Mouse (Mus musculus) adrenal gland, adult (tissue): ENCODE results near the gene Scp2.
"Not testable (repeated sequence)": the region's sequence is repeated elsewhere in the genome, so short reads cannot be mapped to it uniquely, and the experiment has no call there.

ENCODE experiments used
- DNase-seq, 2 experiments: peaks; one replicate each; pipeline ENCODE4 v3.0.0; 2022 to 2023; ENCODE audit warnings: low spot score in 1 of 2; ENCODE audit not compliant: inconsistent age in 2 of 2

Scp2 gene

GRCm38 (mm10) chr4:108144880-108145279, at the start of gene Scp2:
TSS of gene Scp2 (minus strand) at chr4:108144998.
- DNase-seq: no peak

DNA sequence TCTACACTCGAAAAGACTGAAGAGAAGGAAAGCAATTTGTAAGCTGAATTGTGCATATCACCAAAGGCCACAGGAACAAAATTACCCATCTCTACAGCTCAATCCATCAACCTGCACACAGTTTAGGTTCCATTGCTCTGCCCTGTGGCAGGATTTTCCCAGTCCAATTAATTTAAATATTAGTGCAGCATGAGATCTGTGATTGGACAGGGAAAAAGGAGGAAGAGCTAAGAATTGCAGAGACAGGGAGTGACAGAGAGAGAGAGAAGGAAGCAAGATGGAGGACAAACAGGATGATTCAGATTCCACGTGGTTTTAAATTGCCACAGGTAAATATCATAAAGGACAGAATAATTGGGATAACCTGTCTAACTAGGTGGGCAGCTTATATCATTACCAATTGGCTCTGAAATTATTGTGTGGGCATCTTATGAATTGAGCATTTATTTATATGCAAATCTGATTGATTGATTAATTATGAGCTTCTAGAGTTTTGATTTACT, 48.1 kb upstream of the Scp2 start:
- DNase-seq: no peak

DNA sequence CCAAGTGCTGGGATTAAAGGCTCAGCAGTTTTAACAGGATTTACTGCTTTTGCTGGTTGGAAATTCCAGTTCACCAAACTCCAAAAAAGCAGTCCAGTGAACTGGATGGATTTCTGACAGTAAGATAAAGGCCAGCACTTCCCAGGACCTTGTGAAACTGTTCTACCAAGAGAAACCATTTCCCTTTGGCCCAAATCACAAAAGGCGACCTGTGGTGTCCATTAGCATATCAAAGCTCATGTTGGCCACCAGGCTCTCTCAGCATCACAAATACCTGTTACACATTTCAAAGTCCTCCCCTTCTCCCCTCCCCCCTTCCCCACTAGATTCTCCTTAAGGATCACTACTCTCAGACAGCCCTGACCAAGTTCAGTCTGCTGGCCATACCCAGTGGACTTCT, 37.5 kb upstream of the Scp2 start:
- DNase-seq: no peak

DNA sequence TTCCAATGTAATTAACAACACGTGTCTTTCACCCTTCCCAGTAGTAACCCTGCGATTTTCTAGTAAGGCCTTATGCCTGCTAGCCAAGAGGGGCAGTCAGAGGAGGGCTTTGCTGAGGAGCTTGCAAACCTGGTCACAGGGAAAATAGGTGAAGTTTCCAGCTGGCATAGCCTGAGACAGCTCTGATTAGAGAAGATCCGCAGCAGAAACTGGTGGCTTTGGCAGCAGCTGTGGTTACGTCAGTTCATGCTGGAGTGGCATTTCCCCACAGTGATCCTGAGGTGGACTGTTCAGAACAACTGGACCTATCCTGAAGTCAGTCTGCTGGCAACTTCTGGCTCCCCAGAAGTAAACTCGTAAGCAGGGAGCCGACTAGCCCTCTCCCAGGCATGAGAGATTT, 23.3 kb upstream of the Scp2 start:
- DNase-seq: no peak

DNA sequence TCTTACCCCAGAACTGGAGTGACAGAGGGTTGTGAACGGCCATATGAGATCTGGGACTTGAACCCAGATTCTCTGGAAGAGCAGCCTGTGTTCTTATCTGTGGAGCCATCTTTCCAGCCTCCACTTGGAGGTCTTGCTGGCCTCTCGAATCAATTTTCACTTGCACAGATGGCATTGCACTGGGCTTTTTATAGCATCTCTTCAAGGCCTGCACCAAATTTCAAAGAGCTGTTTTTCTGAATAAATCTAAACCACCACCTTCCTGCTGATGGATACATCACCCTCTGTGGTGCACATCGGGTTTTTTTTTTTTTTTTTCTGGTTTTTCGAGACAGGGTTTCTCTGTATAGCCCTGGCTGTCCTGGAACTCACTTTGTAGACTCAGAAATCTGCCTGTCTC, 22.1 kb upstream of the Scp2 start:
- DNase-seq: no peak

DNA sequence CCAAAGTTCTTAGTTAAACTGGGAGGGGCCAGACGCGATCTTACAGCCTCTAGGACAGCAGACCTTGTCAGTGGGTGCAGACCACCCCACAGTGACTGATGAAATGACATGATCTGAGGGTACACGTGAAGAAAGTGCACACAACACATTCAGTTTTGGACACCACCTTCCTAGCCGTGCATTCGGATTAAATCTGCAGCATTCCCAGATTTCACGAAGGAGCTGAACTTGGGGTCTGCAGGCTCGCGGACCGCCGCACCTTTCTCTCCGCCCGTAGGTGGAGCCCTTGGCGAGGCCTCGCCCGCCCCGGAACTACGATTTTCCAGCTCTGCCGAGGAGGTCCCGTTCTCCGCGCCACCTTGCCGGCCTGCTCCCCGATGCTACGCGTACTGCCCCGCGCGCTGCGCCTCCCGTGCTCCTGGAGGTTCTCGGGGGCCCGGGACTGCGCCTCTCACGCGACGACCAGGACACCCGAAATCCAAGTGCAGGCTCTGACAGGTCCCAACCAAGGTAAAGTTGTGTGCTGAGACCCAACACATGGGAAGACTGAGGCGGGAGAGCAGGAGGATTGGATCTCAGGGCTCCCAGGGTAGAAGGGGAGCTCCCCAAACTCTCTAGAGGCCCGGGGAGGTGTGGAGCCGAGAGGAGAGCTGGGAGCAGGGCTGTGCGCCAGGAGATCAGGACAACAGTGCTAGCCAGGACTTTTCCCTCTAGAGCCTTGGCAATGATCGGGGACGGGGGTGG, 20.5 kb upstream of the Scp2 start, which contains the start of gene Echdc2:
Gene Echdc2 (plus strand): TSS at position 286 of the 744 bp plus-strand sequence.
- DNase-seq: peak; percentile 51 to 80

- no peak for DNase-seq
Measured at GRCm38 (mm10) chr4:108163291-108163690, 18.5 kb upstream of the Scp2 start.

DNA sequence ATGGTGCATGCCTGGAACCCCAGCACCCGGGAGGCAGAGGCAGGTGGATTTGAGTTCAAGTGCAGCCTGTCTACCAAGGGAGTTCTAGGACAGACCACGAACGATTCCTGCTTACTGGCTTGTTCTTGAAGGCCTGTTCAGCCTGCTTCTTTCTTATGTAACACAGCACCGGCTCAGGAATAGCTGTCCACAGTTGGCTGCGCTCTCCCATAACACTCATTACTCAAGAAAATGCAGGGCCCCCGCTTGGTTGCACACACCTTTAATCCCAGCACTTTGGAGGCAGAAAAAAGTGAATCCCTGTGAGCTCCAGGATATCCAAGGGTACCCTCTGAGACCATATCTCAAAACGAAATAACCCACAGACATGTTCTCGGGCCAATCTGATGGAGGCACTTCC, 17.1 kb upstream of the Scp2 start:
- DNase-seq: no peak

DNA sequence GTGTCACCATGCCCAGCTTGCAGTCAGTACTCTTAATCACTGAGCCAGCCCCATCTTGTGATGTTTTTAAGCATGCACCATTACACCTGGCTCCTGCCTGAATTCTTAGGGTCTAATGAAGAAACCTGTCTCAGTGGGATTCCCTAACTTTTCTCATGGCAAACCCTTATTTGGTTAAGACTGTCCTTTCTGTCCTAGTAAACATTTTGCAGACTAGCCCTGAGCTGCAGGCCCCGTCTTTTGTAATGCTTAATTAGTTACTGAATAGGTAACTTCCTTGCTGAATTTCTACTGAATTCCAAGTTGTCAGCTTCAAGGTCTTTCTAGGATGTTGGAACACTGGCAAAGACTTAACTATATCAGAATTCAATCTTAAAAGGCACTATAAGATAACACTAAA, 10.3 kb upstream of the Scp2 start:
- not testable (repeated sequence) for DNase-seq

DNA sequence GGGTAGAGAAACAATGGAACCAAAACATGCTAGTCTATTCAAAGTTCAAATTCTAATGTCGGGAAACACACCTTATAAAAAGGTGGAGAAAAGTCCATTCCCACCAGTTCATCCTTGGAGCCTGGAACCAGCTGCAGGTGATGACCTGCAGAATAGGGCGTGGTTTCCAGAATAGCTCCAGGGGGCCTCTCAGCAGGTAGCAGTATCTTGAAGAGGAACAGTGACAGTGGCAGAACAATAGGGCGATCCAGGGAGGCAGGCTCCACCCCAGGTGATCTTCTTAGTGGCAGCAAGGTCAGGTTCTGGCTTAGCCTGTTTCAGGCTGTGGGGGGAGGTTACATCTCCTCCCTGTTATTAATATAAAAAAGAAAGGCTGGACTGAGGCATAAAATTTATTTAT, 756 bp upstream of the Scp2 start:
- DNase-seq: not testable (repeated sequence)

DNA sequence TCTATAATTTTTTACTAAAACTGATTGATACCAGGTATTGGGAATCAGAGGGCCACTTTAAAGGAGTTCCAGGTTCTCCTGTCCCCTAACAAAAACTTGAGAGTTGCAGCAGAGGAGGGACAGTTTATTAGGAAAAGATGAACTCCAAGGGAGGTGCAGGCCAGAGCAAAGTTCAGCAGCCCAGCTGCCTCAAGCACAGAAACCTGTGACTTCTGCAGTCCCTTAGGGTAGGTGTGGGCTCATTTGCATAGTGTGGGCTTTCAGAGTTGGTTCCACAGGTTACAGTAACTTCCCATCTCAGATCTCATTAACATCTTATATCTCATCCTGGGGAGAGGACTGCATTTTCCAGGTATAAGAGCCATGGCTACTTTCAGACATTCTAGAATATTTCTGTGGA, 1.0 kb downstream of the Scp2 start:
- no peak for DNase-seq

GRCm38 (mm10) chr4:108143178-108143577, 1.6 kb downstream of the Scp2 start:
- not testable (repeated sequence) for DNase-seq

DNA sequence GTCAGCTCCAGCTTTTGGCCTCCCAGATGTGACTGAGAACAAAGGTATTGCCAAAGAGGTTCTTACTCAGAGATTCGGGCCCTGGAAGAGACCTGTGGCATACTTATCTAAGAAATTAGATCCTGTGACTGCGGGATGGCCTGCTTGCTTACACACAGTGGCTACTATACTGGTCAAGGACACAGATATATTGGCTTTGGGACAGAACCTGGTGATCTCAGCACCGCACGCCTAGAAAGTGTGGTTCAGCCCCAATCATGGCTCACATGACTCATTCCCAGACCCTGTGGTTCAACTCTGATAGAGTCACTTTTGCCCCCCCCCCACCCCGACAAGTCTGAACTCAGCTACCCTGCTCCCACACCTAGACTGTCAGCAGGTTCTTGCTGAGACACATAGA, 7.9 kb downstream of the Scp2 start:
- peak; percentile 62 to 78 for DNase-seq

DNA sequence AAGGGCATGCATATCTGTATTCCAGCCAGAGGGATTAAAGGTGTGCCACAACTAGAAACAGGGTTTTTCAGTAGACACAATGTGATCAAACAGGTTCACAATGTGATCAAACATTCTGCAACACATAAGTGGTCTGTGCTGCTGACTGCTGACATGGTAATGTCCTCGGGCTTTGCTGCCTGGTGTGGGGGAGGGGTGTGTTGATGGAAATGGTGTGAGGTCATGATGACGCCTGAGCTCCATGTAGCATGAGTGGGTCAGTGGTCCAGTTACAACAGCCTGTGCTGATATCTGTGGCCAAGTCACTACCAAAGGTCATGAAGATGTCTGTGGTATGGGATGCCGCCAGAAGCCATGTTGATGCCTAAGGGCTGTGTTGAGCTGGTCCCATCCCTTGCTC, 14.3 kb downstream of the Scp2 start:
- DNase-seq: no peak

GRCm38 (mm10) chr4:108128339-108128738, 16.5 kb downstream of the Scp2 start:
- no peak for DNase-seq

DNA sequence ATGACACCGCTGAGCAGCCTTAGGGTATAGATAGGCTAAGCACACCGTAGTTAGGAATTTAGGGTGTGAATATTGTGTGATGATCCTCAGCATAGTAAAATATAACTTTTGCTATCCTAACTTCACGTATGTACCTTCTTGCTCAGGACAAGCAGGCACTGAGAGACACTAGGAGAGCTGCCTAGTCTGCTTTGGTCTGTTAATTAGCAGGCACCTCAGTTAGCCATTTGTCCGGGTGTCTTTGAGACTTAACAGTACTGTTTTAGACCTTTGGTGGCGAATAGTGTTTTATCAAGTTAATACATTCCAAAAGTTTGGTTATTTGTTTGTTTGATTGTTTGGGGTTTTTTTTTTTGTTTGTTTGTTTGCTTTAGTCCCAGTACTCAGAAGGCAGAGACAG, 17.3 kb downstream of the Scp2 start:
- no peak for DNase-seq

GRCm38 (mm10) chr4:108126260-108126659, 18.5 kb downstream of the Scp2 start:
- DNase-seq: no peak

GRCm38 (mm10) chr4:108124104-108124503, 20.7 kb downstream of the Scp2 start:
- DNase-seq: no peak

DNA sequence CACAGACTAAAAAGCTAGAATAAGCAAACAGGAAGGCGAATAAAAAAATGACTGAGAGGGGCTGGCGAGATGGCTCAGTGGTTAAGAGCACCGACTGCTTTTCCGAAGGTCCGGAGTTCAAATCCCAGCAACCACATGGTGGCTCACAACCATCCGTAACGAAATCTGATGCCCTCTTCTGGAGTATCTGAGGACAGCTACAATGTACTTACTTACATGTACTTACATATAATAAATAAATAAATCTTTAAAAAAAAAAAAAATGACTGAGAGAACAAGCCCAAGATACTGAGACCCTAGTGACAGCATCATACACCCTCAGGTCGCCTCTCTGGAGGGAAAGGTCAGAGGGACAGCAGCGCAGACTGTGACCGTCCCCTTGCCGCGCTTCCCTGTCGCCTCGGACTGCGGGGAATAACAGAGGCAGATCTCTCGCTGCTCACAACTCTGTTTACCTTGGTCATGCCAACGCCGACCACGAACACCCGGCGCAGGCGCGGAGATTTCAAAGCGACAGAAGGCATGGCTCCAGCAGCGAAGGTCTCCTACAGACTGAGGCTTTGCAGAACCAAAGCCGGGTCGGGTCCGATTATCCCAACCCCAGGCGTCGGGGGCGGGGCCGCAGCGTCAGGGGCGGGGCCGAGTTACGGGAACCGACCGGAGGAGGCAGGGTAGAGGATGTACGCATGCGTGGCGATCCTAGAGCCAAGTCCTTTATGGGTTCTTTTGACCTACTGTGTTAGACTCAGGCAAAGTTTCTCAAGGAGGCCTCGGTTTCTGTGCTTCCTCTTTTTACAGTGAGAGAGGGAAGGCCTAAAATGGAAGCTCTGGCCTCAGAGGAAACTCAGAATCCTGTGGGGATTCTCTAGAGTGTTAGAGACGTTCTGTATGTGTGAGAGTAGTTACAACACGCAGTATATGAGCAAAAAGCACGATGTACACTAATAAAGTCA, 26.6 kb downstream of the Scp2 start:
- DNase-seq: peak; percentile 96 to 99

DNA sequence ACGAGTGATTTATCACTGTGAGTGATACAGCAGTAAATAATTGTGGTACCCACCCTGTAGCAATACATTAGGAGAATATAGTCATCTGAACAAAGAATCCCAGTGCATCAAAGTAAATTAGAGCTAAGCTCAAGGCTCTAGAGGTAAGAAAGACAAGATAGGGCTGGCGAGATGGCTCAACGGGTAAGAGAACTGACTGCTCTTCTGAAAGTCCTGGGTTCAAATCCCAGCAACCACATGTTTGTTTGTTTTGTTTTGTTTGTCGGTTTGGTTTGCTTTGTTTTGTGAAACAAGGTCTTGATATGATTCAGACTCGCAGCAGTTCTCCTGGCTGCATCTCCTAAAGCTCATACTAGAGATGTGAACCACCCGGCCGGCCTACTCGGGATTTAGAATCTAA, 27.3 kb downstream of the Scp2 start:
- DNase-seq: peak in 1 of 2 experiments; percentile 42

- no peak for DNase-seq
Measured at GRCm38 (mm10) chr4:108116466-108116865, 28.3 kb downstream of the Scp2 start.

GRCm38 (mm10) chr4:108110706-108111105, 34.1 kb downstream of the Scp2 start:
- DNase-seq: no peak
